Mouse (Mus musculus): ENCODE results near the gene Eps15.
A peak's percentile ranks its signal among the peaks of the same experiment; 100 is the strongest.

Eps15 gene

GRCm38 (mm10) chr4:109271803-109272202 is 8.3 kb upstream of the Eps15 start:
- DNase-seq = no peak

- DNase-seq = no peak
Measured at GRCm38 (mm10) chr4:109273586-109274240, 6.4 kb upstream of the Eps15 start.

- peak; percentile 69 for DNase-seq
Measured at GRCm38 (mm10) chr4:109280459-109281160, 542 bp downstream of the Eps15 start.

GRCm38 (mm10) chr4:109281161-109281560 is 1.1 kb downstream of the Eps15 start:
- no peak for DNase-seq

- DNase-seq = no peak
Measured at GRCm38 (mm10) chr4:109281946-109282345, 1.9 kb downstream of the Eps15 start.

- no peak for DNase-seq
Measured at GRCm38 (mm10) chr4:109294629-109295028, 14.6 kb downstream of the Eps15 start.

GRCm38 (mm10) chr4:109296510-109296909 is 16.4 kb downstream of the Eps15 start:
- DNase-seq = no peak

GRCm38 (mm10) chr4:109299136-109299535 is 19.1 kb downstream of the Eps15 start:
- DNase-seq = no peak

GRCm38 (mm10) chr4:109316941-109317894 is 37.1 kb downstream of the Eps15 start:
- DNase-seq = no peak

- DNase-seq = no peak
Measured at GRCm38 (mm10) chr4:109336796-109337195, 56.7 kb downstream of the Eps15 start.

- DNase-seq = no peak
Measured at GRCm38 (mm10) chr4:109341222-109341621, 61.2 kb downstream of the Eps15 start.

GRCm38 (mm10) chr4:109342783-109343485 is 62.9 kb downstream of the Eps15 start:
- DNase-seq = peak; percentile 56

- no peak for DNase-seq
Measured at GRCm38 (mm10) chr4:109343909-109344308, 63.8 kb downstream of the Eps15 start.

GRCm38 (mm10) chr4:109378107-109378506 is 98.0 kb downstream of the Eps15 start:
- no peak for DNase-seq

GRCm38 (mm10) chr4:109382457-109382856 is 102.4 kb downstream of the Eps15 start:
- DNase-seq = no peak

GRCm38 (mm10) chr4:109385599-109385998 is 105.5 kb downstream of the Eps15 start:
- peak; percentile 62 for DNase-seq

- DNase-seq = no peak
Measured at GRCm38 (mm10) chr4:109393229-109393779, 113.2 kb downstream of the Eps15 start.

- DNase-seq = peak; percentile 7
Measured at GRCm38 (mm10) chr4:109393902-109394301, 113.8 kb downstream of the Eps15 start.

GRCm38 (mm10) chr4:109394314-109395074 is 114.4 kb downstream of the Eps15 start:
- no peak for DNase-seq

- no peak for DNase-seq
Measured at GRCm38 (mm10) chr4:109400366-109400980, 120.4 kb downstream of the Eps15 start.

- no peak for DNase-seq
Measured at GRCm38 (mm10) chr4:109401176-109401689, 121.2 kb downstream of the Eps15 start.

Data from embryo, embryonic 11 days (tissue).